Mouse (Mus musculus): ENCODE data around the gene Misp.

DNA sequence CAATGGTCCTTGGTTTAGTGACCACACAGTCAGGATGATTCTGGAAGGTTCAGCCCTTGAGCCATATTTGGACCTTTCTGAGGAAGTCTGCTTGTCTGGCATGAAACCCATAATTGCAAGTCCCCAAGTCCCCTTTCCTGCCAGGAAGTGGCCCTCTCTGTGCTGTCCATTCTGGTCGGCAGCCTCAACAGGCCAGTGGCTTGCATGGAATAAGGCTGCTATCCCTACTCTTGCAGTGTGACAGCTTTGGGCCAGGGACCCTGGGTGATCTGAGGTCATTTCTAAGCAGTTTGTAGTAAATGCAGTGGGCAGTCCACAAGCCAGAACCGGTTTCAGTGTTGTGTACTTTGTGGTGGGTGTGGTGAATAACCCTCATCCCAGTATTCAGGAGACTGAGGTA is 17.4 kb downstream of the Misp start:
- TF ChIP-seq POLR2A (IDR thresholded peaks at IDR 0.05; ENCODE audit: insufficient read depth, low read depth, low read length): no peak
- no peak for TF ChIP-seq CTCF (IDR thresholded peaks at IDR 0.05)
- no peak for TF ChIP-seq EP300 (IDR thresholded peaks at IDR 0.05; ENCODE audit: insufficient read depth, low read depth, low read length)

Data from heart, adult 2 months (tissue).